Mouse (Mus musculus): ENCODE measurements around the gene Grpel1.
A peak's percentile ranks its signal among the peaks of the same experiment; 100 is the strongest.

Grpel1 gene

DNA sequence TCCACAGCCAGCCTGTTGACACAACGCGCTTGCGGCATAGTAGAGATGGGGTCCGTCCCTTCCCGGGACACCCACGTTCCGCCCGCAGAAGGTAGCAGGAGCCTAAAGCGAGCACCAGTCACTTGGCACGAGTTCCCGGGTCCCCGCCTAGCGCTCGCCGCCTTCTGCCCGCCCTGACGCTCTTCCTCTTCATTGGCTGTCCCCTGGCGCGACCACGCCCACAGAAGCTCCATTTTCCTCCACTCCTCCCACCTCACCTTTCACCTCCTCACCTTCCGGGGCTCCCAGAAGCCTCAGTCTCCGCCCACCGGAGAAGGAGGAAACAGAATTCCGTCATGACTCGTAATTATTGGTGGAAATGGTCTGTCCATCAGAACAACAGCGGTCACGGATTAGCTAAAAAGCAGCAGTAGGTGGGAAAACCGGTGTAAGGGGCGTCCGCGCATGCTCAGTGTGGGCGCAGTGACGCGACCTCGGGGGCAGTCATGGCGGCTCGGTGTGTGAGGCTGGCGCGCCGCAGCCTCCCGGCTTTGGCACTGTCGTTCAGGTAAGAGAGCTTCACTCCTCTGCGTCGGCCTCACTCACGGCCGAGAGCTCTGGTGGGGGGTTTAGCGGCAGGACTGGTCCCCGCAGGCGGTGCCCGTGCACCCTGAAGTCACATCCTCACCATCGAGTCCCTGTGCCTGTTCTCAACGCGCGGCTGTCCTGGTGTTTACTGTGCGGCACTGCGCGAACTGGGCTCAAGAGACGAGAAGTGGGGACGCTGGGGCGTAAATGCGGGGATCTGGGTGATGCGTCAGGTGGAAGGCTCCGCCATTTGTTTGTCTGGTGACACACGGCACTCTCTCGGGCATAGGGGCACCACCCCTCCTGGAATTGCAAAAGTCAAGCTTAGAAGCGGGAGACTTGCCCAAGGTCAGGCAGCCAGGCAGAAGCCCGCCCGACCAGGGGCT is at the start of gene Grpel1:
Gene Grpel1, plus strand, starts transcription at position 290 of the 953 bp plus-strand sequence.
- DNase-seq (ENCODE audit: low read depth, low spot score): peak; percentile 100

- peak; percentile 65 for DNase-seq (ENCODE audit: low read depth, low spot score)
These were observed 44.9 kb upstream of the Grpel1 start for GRCm38 (mm10) chr5:36419861-36420260.

GRCm38 (mm10) chr5:36422689-36423088 is 42.1 kb upstream of the Grpel1 start:
- DNase-seq (ENCODE audit: low read depth, low spot score): peak; percentile 34

GRCm38 (mm10) chr5:36424676-36425075 is 40.1 kb upstream of the Grpel1 start:
- DNase-seq (ENCODE audit: low read depth, low spot score): no peak

GRCm38 (mm10) chr5:36426404-36426803 is 38.4 kb upstream of the Grpel1 start:
- peak; percentile 83 for DNase-seq (ENCODE audit: low read depth, low spot score)

DNA sequence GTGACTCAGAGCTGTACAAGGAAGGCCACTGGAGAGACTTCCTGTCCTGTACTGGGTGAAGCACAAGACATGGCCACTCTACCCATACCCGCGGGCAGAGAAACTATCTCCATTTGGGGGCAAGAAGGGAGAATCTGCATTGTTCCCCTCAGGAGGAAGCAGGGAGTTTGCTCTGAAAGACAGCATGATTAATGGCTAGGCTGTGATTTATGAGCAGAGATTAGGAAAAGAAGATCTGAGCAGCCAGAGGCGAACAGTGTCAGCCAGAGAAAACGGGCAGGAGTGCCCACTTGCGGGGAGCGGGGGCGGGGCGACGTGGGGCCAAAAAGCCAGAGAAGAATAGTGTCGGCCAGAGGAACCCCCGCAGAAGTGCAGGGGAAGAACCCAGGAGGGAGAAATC is 37.0 kb upstream of the Grpel1 start:
- DNase-seq (ENCODE audit: low read depth, low spot score): no peak

GRCm38 (mm10) chr5:36429551-36429950 is 35.2 kb upstream of the Grpel1 start:
- peak; percentile 37 for DNase-seq (ENCODE audit: low read depth, low spot score)

DNA sequence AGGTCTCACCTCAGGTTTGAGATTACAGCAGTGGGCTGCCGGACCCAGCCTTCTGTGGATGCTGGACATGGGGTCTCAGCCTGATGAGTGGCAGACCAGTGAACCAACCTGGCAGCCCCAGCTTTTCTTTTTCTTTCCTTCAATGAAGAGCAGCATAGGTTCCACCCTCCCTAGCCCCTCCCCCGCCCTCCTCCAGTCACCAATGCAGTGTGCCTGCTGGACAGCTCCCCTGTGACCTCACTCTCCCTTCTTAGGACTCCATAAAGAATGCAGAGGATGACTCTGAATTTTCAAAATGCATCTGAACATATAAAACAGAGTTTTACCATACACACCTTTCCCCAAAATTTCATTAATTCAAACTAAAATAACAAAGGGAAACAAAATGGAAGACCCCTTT is 33.1 kb upstream of the Grpel1 start:
- no peak for DNase-seq (ENCODE audit: low read depth, low spot score)

- no peak for DNase-seq (ENCODE audit: low read depth, low spot score)
These were observed 30.3 kb upstream of the Grpel1 start for GRCm38 (mm10) chr5:36434398-36434967.

GRCm38 (mm10) chr5:36436858-36437257 is 27.9 kb upstream of the Grpel1 start:
- DNase-seq (ENCODE audit: low read depth, low spot score): no peak

DNA sequence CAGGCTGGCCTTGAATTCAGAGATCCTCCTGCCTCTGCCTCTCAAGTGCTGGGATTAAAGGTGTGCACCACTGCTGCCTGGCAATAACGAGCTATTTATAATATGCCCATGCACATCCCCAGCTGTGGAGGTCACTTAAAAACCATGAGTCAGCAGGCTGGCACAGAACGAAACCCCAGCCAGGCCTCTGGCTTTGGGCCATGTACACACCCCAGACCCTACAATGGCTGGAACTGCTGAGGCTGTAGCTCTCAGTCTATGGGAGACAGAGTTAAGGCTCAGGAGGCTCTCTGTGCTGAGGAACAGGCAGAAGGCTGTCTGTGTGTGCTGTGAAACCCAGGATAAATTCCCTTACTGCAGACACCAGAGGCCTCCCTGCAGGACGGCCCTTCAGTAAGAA is 24.1 kb upstream of the Grpel1 start:
- no peak for DNase-seq (ENCODE audit: low read depth, low spot score)

GRCm38 (mm10) chr5:36444611-36445010 is 20.2 kb upstream of the Grpel1 start:
- no peak for DNase-seq (ENCODE audit: low read depth, low spot score)

DNA sequence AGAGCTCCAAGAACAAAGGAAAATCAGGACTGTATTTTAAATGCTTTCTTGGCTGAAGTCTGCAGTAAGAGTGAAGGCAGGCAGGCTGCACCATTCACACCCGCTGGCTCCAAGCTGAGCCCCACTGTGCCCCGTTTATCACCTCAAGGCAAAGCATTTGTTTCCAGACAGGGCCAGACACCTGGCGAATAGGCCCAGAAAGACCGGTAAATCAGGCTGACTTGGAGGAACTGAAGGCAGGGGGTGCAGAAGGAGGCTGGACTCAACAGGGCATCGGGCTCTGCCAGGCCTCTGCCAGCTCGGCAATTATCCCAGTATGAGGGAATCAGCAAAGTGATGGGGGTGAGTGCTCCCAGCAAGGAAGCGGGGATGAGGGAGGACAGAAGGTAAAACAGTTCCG is 19.8 kb upstream of the Grpel1 start:
- peak; percentile 82 for DNase-seq (ENCODE audit: low read depth, low spot score)

DNA sequence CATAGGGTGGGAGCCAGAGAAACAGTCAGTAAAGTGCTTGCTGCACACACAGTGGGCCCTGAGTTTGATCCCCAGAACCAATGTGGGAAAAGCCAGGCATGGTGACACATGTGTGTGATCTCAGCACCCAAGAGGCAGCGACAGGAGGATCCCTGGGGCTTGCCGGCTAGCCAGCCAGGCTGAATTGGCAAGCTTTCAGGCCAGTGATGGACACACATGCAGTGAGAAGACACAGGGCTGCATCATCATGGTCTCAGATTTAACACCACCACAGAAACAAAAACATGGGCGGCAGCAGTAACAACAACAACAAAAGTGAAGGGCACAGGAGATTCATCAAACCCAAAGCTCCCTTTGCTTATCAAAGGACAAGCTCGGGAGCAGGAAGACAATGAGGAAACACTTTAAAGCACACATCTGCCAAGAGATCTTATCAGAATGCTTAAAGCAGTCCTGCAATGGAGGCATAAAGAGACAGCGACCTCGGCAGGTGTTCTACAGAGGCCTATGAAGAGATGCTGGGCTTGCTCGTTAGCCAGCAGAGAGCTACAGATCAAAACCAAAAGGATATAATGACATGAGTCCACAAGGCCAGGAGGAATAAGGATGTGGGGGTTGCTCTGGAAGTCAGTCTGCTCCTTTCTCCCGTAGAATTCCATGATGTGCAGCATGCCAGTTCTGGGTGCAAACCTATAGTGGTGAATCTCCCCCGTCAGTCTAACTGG is 18.5 kb upstream of the Grpel1 start:
- DNase-seq (ENCODE audit: low read depth, low spot score): no peak

DNA sequence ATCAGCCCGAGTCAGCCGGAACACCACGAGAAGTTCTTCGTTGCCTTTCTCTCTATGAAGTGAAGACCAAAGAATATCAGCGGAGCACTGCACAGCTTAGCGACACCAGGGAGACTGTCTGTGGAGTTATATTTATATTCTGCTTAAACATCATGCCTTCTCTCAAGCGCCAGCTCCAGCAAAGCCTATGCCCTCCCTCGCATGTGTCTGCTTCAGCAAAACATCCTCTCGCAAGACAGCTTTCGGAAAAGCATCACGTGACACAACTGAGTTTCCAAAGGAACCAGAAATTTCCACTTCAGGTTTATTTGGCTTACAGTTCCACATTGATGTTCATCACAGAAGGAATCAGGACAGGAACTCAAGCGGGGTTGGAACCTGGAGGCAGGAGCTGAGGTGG is 16.9 kb upstream of the Grpel1 start:
- DNase-seq (ENCODE audit: low read depth, low spot score): peak; percentile 66

DNA sequence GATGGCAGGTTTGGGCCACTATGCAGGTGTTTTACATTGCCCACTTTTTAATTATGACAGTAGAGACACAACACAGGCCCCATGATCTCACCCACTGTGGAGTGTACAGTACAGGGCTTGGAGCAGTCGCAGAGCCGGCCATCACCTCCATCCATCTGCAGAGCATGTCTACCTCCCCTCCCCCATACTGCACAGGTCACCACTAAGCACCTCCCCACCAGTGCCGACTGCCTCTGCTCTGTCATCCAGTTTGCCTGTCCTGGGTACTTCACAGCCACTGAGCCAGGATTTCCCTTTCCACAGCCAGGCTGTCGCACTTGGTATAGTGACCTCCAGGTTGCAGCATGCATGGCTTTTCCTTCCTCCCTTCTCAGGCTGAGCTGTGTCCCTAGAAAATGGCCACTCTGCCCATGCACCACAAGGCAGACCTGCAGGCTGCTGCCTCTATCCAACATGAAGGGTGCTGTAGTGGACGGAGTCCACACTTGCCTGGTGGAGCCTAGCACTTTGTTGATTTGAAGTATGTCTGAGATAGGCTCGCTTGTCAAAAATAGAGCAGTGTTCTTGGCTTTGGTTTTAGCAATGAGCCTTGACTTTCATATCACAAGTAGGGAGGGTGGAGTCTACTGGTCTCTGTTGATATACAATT is 15.0 kb upstream of the Grpel1 start:
- no peak for DNase-seq (ENCODE audit: low read depth, low spot score)

- DNase-seq (ENCODE audit: low read depth, low spot score): no peak
These were observed 13.7 kb upstream of the Grpel1 start for GRCm38 (mm10) chr5:36451119-36451518.

DNA sequence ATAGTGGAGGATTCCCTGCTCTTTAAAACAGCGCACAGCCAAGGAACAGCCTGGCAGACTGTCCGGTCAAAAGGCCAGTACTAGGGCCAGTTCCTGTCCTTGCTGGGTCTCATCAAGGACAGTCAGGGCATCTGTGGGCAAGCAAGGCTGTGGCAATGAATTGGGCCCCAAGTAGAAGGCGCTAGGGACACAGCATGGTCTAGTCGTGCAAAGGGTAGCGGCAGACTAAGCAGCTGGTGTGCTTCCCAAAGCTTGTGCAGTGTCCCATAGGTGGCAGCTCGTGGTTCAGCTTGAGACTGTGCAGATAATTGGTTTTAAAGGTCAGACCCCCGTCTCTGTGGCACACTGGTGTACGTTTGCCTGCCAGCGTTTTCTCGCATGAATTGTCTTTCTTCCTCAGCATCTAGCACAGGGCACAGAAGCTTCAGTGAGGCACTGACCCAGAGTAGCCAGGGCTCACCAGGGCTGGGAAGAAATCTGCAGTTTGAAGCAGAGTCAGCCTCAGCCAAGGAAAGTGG is 12.9 kb upstream of the Grpel1 start:
- no peak for DNase-seq (ENCODE audit: low read depth, low spot score)

GRCm38 (mm10) chr5:36452821-36453220 is 12.0 kb upstream of the Grpel1 start:
- no peak for DNase-seq (ENCODE audit: low read depth, low spot score)

DNA sequence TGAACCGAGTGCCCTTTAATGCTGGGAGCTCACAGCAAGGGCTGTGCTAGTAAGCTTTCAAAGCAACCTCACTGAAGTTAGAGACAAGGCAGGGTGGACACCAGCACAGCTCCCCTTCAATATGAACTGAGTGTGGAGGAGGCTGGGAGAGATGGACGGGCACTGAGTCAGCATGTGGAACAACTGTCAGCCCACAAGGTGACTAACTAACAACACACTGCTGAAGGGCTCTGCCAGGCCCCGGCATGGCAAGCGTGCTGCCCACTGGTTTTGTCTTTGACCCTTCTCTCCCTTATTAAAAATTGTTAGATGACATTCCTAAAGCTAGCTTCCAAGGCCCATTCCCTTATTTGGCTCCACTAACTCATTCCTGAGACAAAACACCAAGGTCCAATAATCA is 7.1 kb upstream of the Grpel1 start:
- no peak for DNase-seq (ENCODE audit: low read depth, low spot score)

DNA sequence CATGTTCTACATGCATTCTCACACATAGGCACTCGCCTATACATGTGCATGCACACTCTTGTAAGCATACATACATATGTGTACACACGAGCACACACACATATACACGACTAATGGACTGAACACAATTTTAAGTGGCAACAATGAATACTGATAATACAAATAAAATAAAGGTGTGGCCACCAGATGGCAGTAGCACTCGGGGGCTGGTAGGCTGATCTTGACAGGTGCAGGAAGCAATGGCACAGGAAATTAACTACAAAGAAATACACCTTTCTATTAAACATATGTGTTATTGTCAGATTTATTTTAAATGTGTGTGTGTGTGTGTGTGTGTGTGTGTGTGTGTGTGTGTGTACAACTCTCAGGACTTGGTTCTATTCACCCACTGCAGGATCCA is 5.9 kb upstream of the Grpel1 start:
- DNase-seq (ENCODE audit: low read depth, low spot score): peak; percentile 66

GRCm38 (mm10) chr5:36460712-36461111 is 4.1 kb upstream of the Grpel1 start:
- no peak for DNase-seq (ENCODE audit: low read depth, low spot score)

Measured in brain, adult 2 months (tissue).